Mouse (Mus musculus): ENCODE data around the gene Mslnl. TPM values are rescaled to one million over a fixed set of nuclear protein-coding genes. Genes with fewer than 3 reads are reported as not detected.

Gene Mslnl
- polyA plus RNA-seq, 1 experiment from 2014 or later: not detected

Small RNA genes within 50 kb of the gene (microRNA-seq; reads per million reads assigned to microRNA genes)
- gene Gm25083 (not detected), gene Mir6966 (not detected)

Other genes with a start within 250 kb of the Mslnl start
- gene Sstr5, start 238.8 kb upstream of the Mslnl start, polyA plus RNA-seq (2015; fragmentation: Nextera tagmentation; extraction: Ambion mirVana): not detected in 2 replicates
- gene Sox8, start 165.4 kb upstream of the Mslnl start, polyA plus RNA-seq (2015; fragmentation: Nextera tagmentation; extraction: Ambion mirVana): 0.28 and 0.29 TPM in 2 replicates
- gene Lmf1, start 157.0 kb upstream of the Mslnl start, polyA plus RNA-seq (2015; fragmentation: Nextera tagmentation; extraction: Ambion mirVana): 11.3 and 11.6 TPM in 2 replicates
- gene Gng13, start 18.9 kb upstream of the Mslnl start, polyA plus RNA-seq (2015; fragmentation: Nextera tagmentation; extraction: Ambion mirVana): 0.25 and 0.51 TPM in 2 replicates
- gene Chtf18, start 8.6 kb upstream of the Mslnl start, polyA plus RNA-seq (2015; fragmentation: Nextera tagmentation; extraction: Ambion mirVana): 24.8 and 25.4 TPM in 2 replicates
- 7.6 and 8.4 TPM in 2 replicates for gene Rpusd1, start 8.4 kb upstream of the Mslnl start, polyA plus RNA-seq (2015; fragmentation: Nextera tagmentation; extraction: Ambion mirVana)
- 0.81 and 1.2 TPM in 2 replicates for gene Msln, start 18.3 kb downstream of the Mslnl start, polyA plus RNA-seq (2015; fragmentation: Nextera tagmentation; extraction: Ambion mirVana)
- gene Narfl, start 37.7 kb downstream of the Mslnl start, polyA plus RNA-seq (2015; fragmentation: Nextera tagmentation; extraction: Ambion mirVana): 16.4 and 17.5 TPM in 2 replicates
- gene Haghl, start 49.6 kb downstream of the Mslnl start, polyA plus RNA-seq (2015; fragmentation: Nextera tagmentation; extraction: Ambion mirVana): 6.8 and 7.3 TPM in 2 replicates
- gene Ccdc78, start 50.5 kb downstream of the Mslnl start, polyA plus RNA-seq (2015; fragmentation: Nextera tagmentation; extraction: Ambion mirVana): 0.05 and 0.07 TPM in 2 replicates
- 54.5 and 61.8 TPM in 2 replicates for gene Fam173a, start 56.9 kb downstream of the Mslnl start, polyA plus RNA-seq (2015; fragmentation: Nextera tagmentation; extraction: Ambion mirVana)
- 0.46 TPM in 1 of 2 replicates, not detected in the other for gene AC134908.4, start 59.6 kb downstream of the Mslnl start, polyA plus RNA-seq (2015; fragmentation: Nextera tagmentation; extraction: Ambion mirVana)
- 21.2 and 23.8 TPM in 2 replicates for gene Metrn, start 61.1 kb downstream of the Mslnl start, polyA plus RNA-seq (2015; fragmentation: Nextera tagmentation; extraction: Ambion mirVana)
- 0.05 and 0.32 TPM in 2 replicates for gene Fbxl16, start 73.0 kb downstream of the Mslnl start, polyA plus RNA-seq (2015; fragmentation: Nextera tagmentation; extraction: Ambion mirVana)
- gene Wdr24, start 87.6 kb downstream of the Mslnl start, polyA plus RNA-seq (2015; fragmentation: Nextera tagmentation; extraction: Ambion mirVana): 11.9 and 14.2 TPM in 2 replicates
- gene Jmjd8, start 92.8 kb downstream of the Mslnl start, polyA plus RNA-seq (2015; fragmentation: Nextera tagmentation; extraction: Ambion mirVana): 21.7 and 26.9 TPM in 2 replicates
- gene Stub1, start 97.4 kb downstream of the Mslnl start, polyA plus RNA-seq (2015; fragmentation: Nextera tagmentation; extraction: Ambion mirVana): 130 TPM in 2 replicates
- 0.20 and 0.30 TPM in 2 replicates for gene Rhbdl1, start 101.3 kb downstream of the Mslnl start, polyA plus RNA-seq (2015; fragmentation: Nextera tagmentation; extraction: Ambion mirVana)
- gene Gm20683, start 105.7 kb downstream of the Mslnl start, polyA plus RNA-seq (2015; fragmentation: Nextera tagmentation; extraction: Ambion mirVana): 0.28 and 0.57 TPM in 2 replicates
- gene Rhot2, start 108.8 kb downstream of the Mslnl start, polyA plus RNA-seq (2015; fragmentation: Nextera tagmentation; extraction: Ambion mirVana): 12.8 and 13.5 TPM in 2 replicates
- gene Wdr90, start 125.5 kb downstream of the Mslnl start, polyA plus RNA-seq (2015; fragmentation: Nextera tagmentation; extraction: Ambion mirVana): 10.2 and 12.5 TPM in 2 replicates
- gene Mcrip2, start 132.7 kb downstream of the Mslnl start, polyA plus RNA-seq (2015; fragmentation: Nextera tagmentation; extraction: Ambion mirVana): 62.1 and 66.2 TPM in 2 replicates
- 43.9 and 46.9 TPM in 2 replicates for gene Mettl26, start 139.0 kb downstream of the Mslnl start, polyA plus RNA-seq (2015; fragmentation: Nextera tagmentation; extraction: Ambion mirVana)
- gene Wfikkn1, start 144.8 kb downstream of the Mslnl start, polyA plus RNA-seq (2015; fragmentation: Nextera tagmentation; extraction: Ambion mirVana): 0.65 and 1.00 TPM in 2 replicates
- gene Rab40c, start 183.7 kb downstream of the Mslnl start, polyA plus RNA-seq (2015; fragmentation: Nextera tagmentation; extraction: Ambion mirVana): 6.5 and 7.0 TPM in 2 replicates
- gene Pigq, start 208.9 kb downstream of the Mslnl start, polyA plus RNA-seq (2015; fragmentation: Nextera tagmentation; extraction: Ambion mirVana): 126 and 152 TPM in 2 replicates
- 5.1 and 7.2 TPM in 2 replicates for gene Nhlrc4, start 208.9 kb downstream of the Mslnl start, polyA plus RNA-seq (2015; fragmentation: Nextera tagmentation; extraction: Ambion mirVana)
- 0.24 and 0.32 TPM in 2 replicates for gene A930017K11Rik, start 216.5 kb downstream of the Mslnl start, polyA plus RNA-seq (2015; fragmentation: Nextera tagmentation; extraction: Ambion mirVana)
- gene Capn15, start 249.8 kb downstream of the Mslnl start, polyA plus RNA-seq (2015; fragmentation: Nextera tagmentation; extraction: Ambion mirVana): 11.1 and 12.3 TPM in 2 replicates

Measured in liver, embryonic 13.5 days (tissue).